Mouse (Mus musculus): ENCODE data around the gene Lrrtm4.

Lrrtm4 gene

GRCm38 (mm10) chr6:80760641-80761204, 742.0 kb downstream of the Lrrtm4 start:
- no peak for DNase-seq

- DNase-seq, result no peak
Observed at GRCm38 (mm10) chr6:80786282-80786681, 767.6 kb downstream of the Lrrtm4 start.

- no peak for DNase-seq
Observed at GRCm38 (mm10) chr6:80823753-80824152, 805.1 kb downstream of the Lrrtm4 start.

GRCm38 (mm10) chr6:80839784-80840183, 821.1 kb downstream of the Lrrtm4 start:
- DNase-seq, result no peak

- DNase-seq, result no peak
Observed at GRCm38 (mm10) chr6:80845294-80845693, 826.6 kb downstream of the Lrrtm4 start.

- DNase-seq, result no peak
Observed at GRCm38 (mm10) chr6:80856910-80857543, 838.4 kb downstream of the Lrrtm4 start.

All from lung, postnatal 36 days (tissue).